Mouse (Mus musculus): ENCODE measurements around the gene Scnn1b. TPM values are rescaled to one million over a fixed set of nuclear protein-coding genes. Genes with fewer than 3 reads are reported as not detected.
A peak's percentile ranks its signal among the peaks of the same experiment; 100 is the strongest.

The Scnn1b gene
- total and polyA plus RNA-seq, 2 experiments from 2014 or later = 0.16 to 0.25 TPM

DNA sequence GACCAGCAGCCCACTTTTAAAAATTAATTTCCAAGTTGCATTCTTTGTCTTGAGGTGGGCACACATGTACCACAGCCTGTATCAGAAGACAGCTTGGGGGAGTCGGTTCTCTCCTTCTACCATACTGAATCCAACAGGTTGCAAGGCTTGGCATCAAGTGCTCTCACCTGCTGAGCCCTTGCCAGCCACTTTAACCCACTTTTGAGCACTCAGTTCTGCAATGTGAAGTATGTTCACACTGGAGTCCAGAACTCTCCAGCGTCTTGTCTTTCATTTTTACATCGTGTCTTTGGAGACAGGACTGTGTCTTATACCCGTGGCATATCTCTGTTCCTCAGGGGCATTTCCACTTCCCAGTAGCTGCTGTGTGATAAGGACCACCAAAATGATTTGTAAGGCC lies 15.4 kb downstream of the Scnn1b start:
- H3K36me3 ChIP-seq (ENCODE audit: insufficient read depth, low read length) = no peaks in the 10 kb centered on the region
- no peak for DNase-seq (ENCODE audit: low spot score)
- TF ChIP-seq CTCF (IDR thresholded peaks at IDR 0.05; ENCODE audit: low read depth) = no peak
- ATAC-seq = no peak
- no peak overlapping the region for H3K4me2 ChIP-seq (ENCODE audit: low read depth, low read length)
- H3K4me1 ChIP-seq (ENCODE audit: insufficient read depth, low read length) = no peaks in the 10 kb centered on the region
- H3K4me3 ChIP-seq (ENCODE audit: low read length) = no peak overlapping the region
- no peaks in the 10 kb centered on the region for H3K9me3 ChIP-seq (ENCODE audit: low read length)
- 89% methylated on average over 4 of the region's 4 CpGs for WGBS
- no peaks in the 10 kb centered on the region for H3K27me3 ChIP-seq (ENCODE audit: insufficient read depth, low read length)
- H3K9ac ChIP-seq (replicated peaks; ENCODE audit: low read length) = no peak overlapping the region
- H3K27ac ChIP-seq = no peak overlapping the region

- Histone ChIP-seq H3K9me3 (ENCODE audit: low read length) (no peaks in the 10 kb centered on the region), H3K9ac (replicated peaks; ENCODE audit: low read length) (no peak overlapping the region), H3K4me2 (ENCODE audit: low read depth, low read length) (no peak overlapping the region), H3K4me1 (ENCODE audit: insufficient read depth, low read length) (no peaks in the 10 kb centered on the region), H3K27ac (no peak overlapping the region), H3K27me3 (ENCODE audit: insufficient read depth, low read length) (no peaks in the 10 kb centered on the region), H3K36me3 (ENCODE audit: insufficient read depth, low read length) (no peaks in the 10 kb centered on the region), H3K4me3 (ENCODE audit: low read length) (no peak overlapping the region)
- no peak for DNase-seq (ENCODE audit: low spot score)
- ATAC-seq = no peak
- WGBS = 91% methylated on average over 13 of the region's 13 CpGs
- no peak for TF ChIP-seq CTCF (IDR thresholded peaks at IDR 0.05; ENCODE audit: low read depth)
Observed at GRCm38 (mm10) chr7:121890636-121891360, 26.0 kb downstream of the Scnn1b start.

GRCm38 (mm10) chr7:121896689-121897088 lies 31.9 kb downstream of the Scnn1b start:
- DNase-seq (ENCODE audit: low spot score) (no peak), ATAC-seq (no peak)
- Histone ChIP-seq H3K4me2 (ENCODE audit: low read depth, low read length) (no peak overlapping the region), H3K9ac (replicated peaks; ENCODE audit: low read length) (no peak overlapping the region), H3K9me3 (ENCODE audit: low read length) (no peaks in the 10 kb centered on the region), H3K4me1 (ENCODE audit: insufficient read depth, low read length) (no peaks in the 10 kb centered on the region), H3K36me3 (ENCODE audit: insufficient read depth, low read length) (no peaks in the 10 kb centered on the region), H3K4me3 (ENCODE audit: low read length) (no peak overlapping the region), H3K27ac (no peak overlapping the region), H3K27me3 (ENCODE audit: insufficient read depth, low read length) (no peaks in the 10 kb centered on the region)
- TF ChIP-seq CTCF (IDR thresholded peaks at IDR 0.05; ENCODE audit: low read depth) = no peak
- 38% methylated on average over 6 of the region's 6 CpGs for WGBS

GRCm38 (mm10) chr7:121899311-121899710 lies 34.5 kb downstream of the Scnn1b start:
- Histone ChIP-seq H3K9ac (replicated peaks; ENCODE audit: low read length) (no peak overlapping the region), H3K4me1 (ENCODE audit: insufficient read depth, low read length) (no peaks in the 10 kb centered on the region), H3K27ac (no peak overlapping the region), H3K9me3 (ENCODE audit: low read length) (no peaks in the 10 kb centered on the region), H3K4me2 (ENCODE audit: low read depth, low read length) (peak overlapping the region; percentile 16; the same call in 1 of the 2 replicates), H3K36me3 (ENCODE audit: insufficient read depth, low read length) (no peaks in the 10 kb centered on the region), H3K27me3 (ENCODE audit: insufficient read depth, low read length) (no peaks in the 10 kb centered on the region), H3K4me3 (ENCODE audit: low read length) (no peak overlapping the region; the same call in 1 of the 2 replicates)
- 9% methylated on average over 14 of the region's 14 CpGs for WGBS
- peak; percentile 74 for TF ChIP-seq CTCF (IDR thresholded peaks at IDR 0.05; ENCODE audit: low read depth)
- DNase-seq (ENCODE audit: low spot score) (no peak), ATAC-seq (no peak)

- no peak for ATAC-seq
- Histone ChIP-seq H3K9ac (replicated peaks; ENCODE audit: low read length) (no peak overlapping the region), H3K27me3 (ENCODE audit: insufficient read depth, low read length) (no peaks in the 10 kb centered on the region), H3K27ac (no peak overlapping the region), H3K4me1 (ENCODE audit: insufficient read depth, low read length) (no peaks in the 10 kb centered on the region), H3K36me3 (ENCODE audit: insufficient read depth, low read length) (no peaks in the 10 kb centered on the region), H3K4me2 (ENCODE audit: low read depth, low read length) (0 out of 2 replicates have a peak overlapping the region, but pooled peaks have one; percentile 16), H3K4me3 (ENCODE audit: low read length) (no peak overlapping the region; the same call in 1 of the 2 replicates), H3K9me3 (ENCODE audit: low read length) (no peaks in the 10 kb centered on the region)
- WGBS = 9% methylated on average over 7 of the region's 7 CpGs
- DNase-seq (ENCODE audit: low spot score) = peak; percentile 10
- TF ChIP-seq CTCF (IDR thresholded peaks at IDR 0.05; ENCODE audit: low read depth) = no peak
Observed at GRCm38 (mm10) chr7:121899940-121900339, 35.1 kb downstream of the Scnn1b start.

GRCm38 (mm10) chr7:121902757-121903411 lies 38.0 kb downstream of the Scnn1b start:
- H3K36me3 ChIP-seq (ENCODE audit: insufficient read depth, low read length) = no peaks in the 10 kb centered on the region
- no peak overlapping the region for H3K27ac ChIP-seq
- H3K27me3 ChIP-seq (ENCODE audit: insufficient read depth, low read length) = no peaks in the 10 kb centered on the region
- H3K9ac ChIP-seq (replicated peaks; ENCODE audit: low read length) = no peak overlapping the region
- no peak overlapping the region for H3K4me2 ChIP-seq (ENCODE audit: low read depth, low read length)
- no peaks in the 10 kb centered on the region for H3K4me1 ChIP-seq (ENCODE audit: insufficient read depth, low read length)
- TF ChIP-seq CTCF (IDR thresholded peaks at IDR 0.05; ENCODE audit: low read depth) = no peak
- DNase-seq (ENCODE audit: low spot score) = peak; percentile 9
- H3K4me3 ChIP-seq (ENCODE audit: low read length) = no peak overlapping the region
- peak; percentile 44; the same call in 1 of the 2 replicates for ATAC-seq
- no peaks in the 10 kb centered on the region for H3K9me3 ChIP-seq (ENCODE audit: low read length)
- 67% methylated on average over 8 of the region's 8 CpGs for WGBS

GRCm38 (mm10) chr7:121906879-121907278 lies 42.0 kb downstream of the Scnn1b start:
- Histone ChIP-seq H3K4me2 (ENCODE audit: low read depth, low read length) (no peak overlapping the region), H3K4me3 (ENCODE audit: low read length) (no peak overlapping the region), H3K27ac (no peak overlapping the region), H3K4me1 (ENCODE audit: insufficient read depth, low read length) (no peaks in the 10 kb centered on the region), H3K27me3 (ENCODE audit: insufficient read depth, low read length) (no peaks in the 10 kb centered on the region), H3K9me3 (ENCODE audit: low read length) (no peaks in the 10 kb centered on the region), H3K36me3 (ENCODE audit: insufficient read depth, low read length) (no peaks in the 10 kb centered on the region), H3K9ac (replicated peaks; ENCODE audit: low read length) (no peak overlapping the region)
- ATAC-seq (no peak), DNase-seq (ENCODE audit: low spot score) (no peak)
- WGBS = 71% methylated on average over 4 of the region's 4 CpGs
- TF ChIP-seq CTCF (IDR thresholded peaks at IDR 0.05; ENCODE audit: low read depth) = no peak
